Comparison of ENCODE assay signal across 16 mouse cellular contexts in genomic region chr3:105483651-105484052, GRCm38 (mm10). TPM values are rescaled to one million over a fixed set of nuclear protein-coding genes. Genes with fewer than 3 reads are reported as not detected.
DNase-seq lines count a peak whose midpoint lies in the region; ATAC-seq lines count a peak whose summit lies in the region.
"Had no signal": no experiment of that assay in that cellular context is flagged by ENCODE, and none has a peak within 500 bp of the region (broad histone marks: within the 10 kb centered on the region; RNA-seq: fewer than 3 reads in every experiment).

No protein-coding gene starts in this region.

- no peaks in the 10 kb centered on the region for H3K4me1 ChIP-seq in forebrain, embryonic 11.5 days (replicated peaks; ENCODE audit: control insufficient read depth, insufficient read depth, low read length)
- H3K4me1 ChIP-seq in forebrain, embryonic 10.5 days = peaks cover 14% of the 10 kb centered on the region; the same call in 1 of the 2 replicates
- H3K4me1 ChIP-seq in forebrain, embryonic 14.5 days (ENCODE audit: control insufficient read depth, insufficient read depth, low read length) = peaks cover 18% of the 10 kb centered on the region
- H3K4me1 ChIP-seq: heart, embryonic 15.5 days had no signal

- DNase-seq in forebrain, embryonic 11.5 days (ENCODE audit: low spot score) = no peak
- DNase-seq in forebrain, embryonic 10.5 days (ENCODE audit: extremely low spot score, low spot score) = no peak
- DNase-seq in forebrain, embryonic 14.5 days (ENCODE audit: low spot score) = peak; percentile 54
- DNase-seq in mesoderm, embryonic 11.5 days (ENCODE audit: low read depth, low spot score) = peak; percentile 16
- peak; percentile 64 for DNase-seq in retina, postnatal 1 day
- DNase-seq in spleen, adult 18-20 months = no peak
- DNase-seq in layer of hippocampus, adult 8-10 months (ENCODE audit: low spot score in 2 of 2) = no peak
- no peak for DNase-seq in gastrocnemius, adult 18-20 months (ENCODE audit: low spot score)
- DNase-seq: adrenal gland, adult 2 months; layer of hippocampus, adult 9-11 months; lung, postnatal 10 days; thymus, postnatal 25 days had no signal

- H3K4me2 ChIP-seq in forebrain, embryonic 11.5 days (ENCODE audit: low read depth, low read length, severe bottlenecking) = no peak overlapping the region
- no peak overlapping the region for H3K4me2 ChIP-seq in forebrain, embryonic 14.5 days (ENCODE audit: low read length)
- H3K4me2 ChIP-seq: embryonic facial prominence, embryonic 12.5 days; heart, embryonic 15.5 days had no signal

- H3K9me3 ChIP-seq in forebrain, embryonic 11.5 days (ENCODE audit: control insufficient read depth, low read length) = no peaks in the 10 kb centered on the region
- no peaks in the 10 kb centered on the region for H3K9me3 ChIP-seq in forebrain, embryonic 10.5 days
- no peaks in the 10 kb centered on the region for H3K9me3 ChIP-seq in forebrain, embryonic 14.5 days (replicated peaks; ENCODE audit: control insufficient read depth, low read length)
- H3K9me3 ChIP-seq: embryonic facial prominence, embryonic 12.5 days; heart, embryonic 15.5 days had no signal

- 66% methylated on average over 13 of the region's 13 CpGs for WGBS in forebrain, embryonic 11.5 days
- 78% methylated on average over 13 of the region's 13 CpGs for WGBS in forebrain, embryonic 10.5 days
- WGBS in forebrain, embryonic 14.5 days = 42% methylated on average over 13 of the region's 13 CpGs

- no peak overlapping the region for H3K27ac ChIP-seq in forebrain, embryonic 11.5 days (ENCODE audit: low read depth, low read length)
- no peak overlapping the region for H3K27ac ChIP-seq in forebrain, embryonic 10.5 days
- H3K27ac ChIP-seq in forebrain, embryonic 14.5 days (ENCODE audit: low read depth, low read length) = peak overlapping the region; percentile 39; the same call in 1 of the 2 replicates
- H3K27ac ChIP-seq: embryonic facial prominence, embryonic 12.5 days; heart, embryonic 15.5 days; kidney, postnatal 0 days had no signal

- H3K27me3 ChIP-seq in forebrain, embryonic 11.5 days (ENCODE audit: control insufficient read depth, insufficient read depth, low read length) = no peaks in the 10 kb centered on the region
- H3K27me3 ChIP-seq in forebrain, embryonic 10.5 days (ENCODE audit: poor library complexity, severe bottlenecking) = no peaks in the 10 kb centered on the region
- H3K27me3 ChIP-seq in forebrain, embryonic 14.5 days (replicated peaks; ENCODE audit: control insufficient read depth, insufficient read depth, low read length) = no peaks in the 10 kb centered on the region

- no peaks in the 10 kb centered on the region for H3K36me3 ChIP-seq in forebrain, embryonic 11.5 days (ENCODE audit: control insufficient read depth, insufficient read depth, low read length)
- no peaks in the 10 kb centered on the region for H3K36me3 ChIP-seq in forebrain, embryonic 10.5 days (replicated peaks)
- no peaks in the 10 kb centered on the region for H3K36me3 ChIP-seq in forebrain, embryonic 14.5 days (ENCODE audit: control insufficient read depth, insufficient read depth, low read length)
- H3K36me3 ChIP-seq: embryonic facial prominence, embryonic 12.5 days; heart, embryonic 15.5 days had no signal

- ATAC-seq in forebrain, embryonic 11.5 days (replicated peaks; ENCODE audit: low FRiP score) = peak; percentile 44; the same call in 1 of the 2 replicates
- peak; percentile 14; the same call in 1 of the 2 replicates for ATAC-seq in forebrain, embryonic 14.5 days
- ATAC-seq: inflammation-experienced regulatory T-cells, adult 6 months had no signal

- H3K9ac ChIP-seq in forebrain, embryonic 11.5 days (ENCODE audit: low read length) = no peak overlapping the region
- no peak overlapping the region for H3K9ac ChIP-seq in forebrain, embryonic 14.5 days (ENCODE audit: low read length)
- H3K9ac ChIP-seq: embryonic facial prominence, embryonic 12.5 days; heart, embryonic 15.5 days had no signal

- no peak overlapping the region for H3K4me3 ChIP-seq in forebrain, embryonic 11.5 days (ENCODE audit: low read depth, low read length)
- no peak overlapping the region for H3K4me3 ChIP-seq in forebrain, embryonic 10.5 days
- H3K4me3 ChIP-seq in forebrain, embryonic 14.5 days (ENCODE audit: low read depth, low read length) = no peak overlapping the region
- H3K4me3 ChIP-seq: embryonic facial prominence, embryonic 12.5 days; heart, embryonic 15.5 days had no signal

RNA-seq across cellular contexts. Expression of gene Kcnd3, which starts 31.5 kb away (rescaled TPM):
- polyA plus RNA-seq in forebrain, embryonic 11.5 days (2014; fragmentation: Nextera tagmentation; extraction: Ambion mirVana) = 1.3 and 2.1 TPM in 2 replicates
- polyA plus RNA-seq in forebrain, embryonic 10.5 days (2016; fragmentation: Nextera tagmentation; extraction: Ambion mirVana) = 0.21 and 0.31 TPM in 2 replicates
- polyA plus RNA-seq in forebrain, embryonic 14.5 days (2014; fragmentation: Nextera tagmentation; extraction: Ambion mirVana) = 6.3 and 7.7 TPM in 2 replicates
- total RNA-seq in layer of hippocampus, adult 8-10 months (2022) = 10 to 100 TPM; 60.3 to 66.2 (median 63.7) TPM
- total RNA-seq in gastrocnemius, adult 18-20 months (2021) = under 1 TPM; 0.05 to 0.14 TPM
- polyA plus RNA-seq: inflammation-experienced regulatory T-cells, adult 6 months had no signal

Comparison
In these comparisons a context has a peak if more than half of its experiments do, and no peak if none do; other contexts are left out.
1. DNase-seq: peak in forebrain, embryonic 14.5 days (single experiment), mesoderm, embryonic 11.5 days (single experiment) and retina, postnatal 1 day (single experiment); none in forebrain, embryonic 11.5 days (single experiment), forebrain, embryonic 10.5 days (single experiment), spleen, adult 18-20 months (0 of 2), layer of hippocampus, adult 8-10 months (0 of 2) and gastrocnemius, adult 18-20 months (single experiment).